Mouse (Mus musculus) spleen, adult 18-20 months (tissue): ENCODE measurements around the gene Nampt.

Experiments
- DNase-seq, 2 experiments: peaks; one replicate each; pipeline ENCODE4 v3.0.0; 2022; ENCODE audit warnings: mixed read lengths in 2 of 2

The Nampt gene

DNA sequence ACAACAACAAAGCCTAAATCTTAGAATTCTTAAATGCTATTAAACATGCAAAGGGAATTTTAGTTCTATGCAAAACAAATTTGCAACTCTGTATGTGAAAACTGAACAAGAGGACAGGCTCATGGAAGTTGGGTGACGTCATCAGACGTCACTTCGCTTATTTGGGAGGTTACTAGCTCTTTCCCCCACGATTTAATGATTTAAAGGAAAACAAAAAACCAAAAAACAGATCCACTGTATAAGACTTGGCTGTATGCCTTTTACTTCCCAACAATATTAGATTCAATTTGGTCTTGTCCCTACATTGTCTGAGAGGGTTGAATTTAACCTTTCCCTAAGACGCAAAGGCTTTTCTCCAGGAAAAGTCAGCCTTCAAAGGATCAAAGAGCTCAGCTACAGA lies at the start of gene Nampt:
Nampt (plus strand) TSS at position 130 of the 400 bp plus-strand sequence.
- no peak for DNase-seq

- no peak for DNase-seq
Measured at GRCm38 (mm10) chr12:32770766-32771165, 48.6 kb upstream of the Nampt start.

- DNase-seq, result no peak
Measured at GRCm38 (mm10) chr12:32774592-32774991, 44.8 kb upstream of the Nampt start.

DNA sequence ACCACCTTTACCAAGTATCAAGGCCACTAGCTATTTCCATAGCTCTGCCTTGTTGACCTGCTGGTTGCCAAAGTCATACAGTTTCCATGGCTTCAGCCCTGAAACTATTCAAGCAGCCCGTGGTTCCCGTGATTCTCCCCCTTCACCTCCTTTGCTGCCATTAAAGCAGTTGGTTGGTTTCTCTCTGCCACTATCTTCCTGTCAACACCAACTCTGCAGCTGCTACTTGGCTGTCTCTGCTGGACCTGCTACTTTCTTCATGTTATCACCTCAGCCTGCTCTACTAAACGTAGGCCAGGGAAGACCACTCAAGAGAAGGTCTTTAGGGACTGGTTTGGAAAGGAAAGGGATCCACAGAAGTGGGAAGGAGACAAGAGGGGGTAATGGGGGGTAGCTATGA lies 30.3 kb upstream of the Nampt start:
- no peak for DNase-seq

- no peak for DNase-seq
Measured at GRCm38 (mm10) chr12:32795765-32796471, 23.4 kb upstream of the Nampt start.

GRCm38 (mm10) chr12:32797438-32797837 lies 21.9 kb upstream of the Nampt start:
- DNase-seq, result no peak

DNA sequence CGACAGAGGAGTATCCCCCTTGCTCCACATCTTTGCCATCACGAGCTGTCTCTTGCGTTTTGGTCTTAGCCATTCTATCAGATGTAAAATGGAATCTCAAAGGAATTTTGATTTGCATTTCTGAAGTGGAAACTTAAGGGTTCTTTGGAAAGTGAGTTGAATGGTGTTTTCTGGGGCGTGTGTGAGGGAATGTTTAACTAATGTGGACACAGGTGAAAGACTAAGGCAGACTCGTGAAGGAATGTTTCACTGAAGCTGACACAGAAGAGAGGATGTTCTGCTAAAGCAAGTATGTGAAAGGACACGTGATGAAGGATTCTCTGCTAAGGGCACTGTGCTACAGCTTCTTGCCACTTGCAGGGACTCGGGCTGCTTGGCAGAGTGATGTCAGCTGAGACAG lies 18.3 kb upstream of the Nampt start:
- DNase-seq, result no peak

DNA sequence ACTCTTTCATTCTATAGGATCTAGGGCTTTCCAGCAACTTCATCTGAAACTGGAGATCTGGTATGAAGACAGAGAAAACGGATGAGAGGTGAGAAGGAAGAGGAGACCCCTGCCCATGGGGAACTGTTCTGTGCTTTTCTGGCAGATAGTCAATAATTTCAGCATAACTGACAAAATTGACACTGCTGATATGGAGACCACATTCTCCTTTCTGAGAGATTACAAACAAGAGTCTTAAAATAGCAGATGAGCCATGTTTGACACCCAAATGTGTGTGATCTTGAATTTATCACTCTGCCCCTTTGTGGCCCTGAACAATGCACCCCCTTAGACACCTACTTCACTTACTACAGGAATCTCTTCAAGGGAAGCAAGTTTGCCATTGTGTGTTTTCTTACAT lies 13.8 kb upstream of the Nampt start:
- DNase-seq, result no peak

- peak; percentile 98 for DNase-seq
Measured at GRCm38 (mm10) chr12:32819823-32820605, 669 bp downstream of the Nampt start.

DNA sequence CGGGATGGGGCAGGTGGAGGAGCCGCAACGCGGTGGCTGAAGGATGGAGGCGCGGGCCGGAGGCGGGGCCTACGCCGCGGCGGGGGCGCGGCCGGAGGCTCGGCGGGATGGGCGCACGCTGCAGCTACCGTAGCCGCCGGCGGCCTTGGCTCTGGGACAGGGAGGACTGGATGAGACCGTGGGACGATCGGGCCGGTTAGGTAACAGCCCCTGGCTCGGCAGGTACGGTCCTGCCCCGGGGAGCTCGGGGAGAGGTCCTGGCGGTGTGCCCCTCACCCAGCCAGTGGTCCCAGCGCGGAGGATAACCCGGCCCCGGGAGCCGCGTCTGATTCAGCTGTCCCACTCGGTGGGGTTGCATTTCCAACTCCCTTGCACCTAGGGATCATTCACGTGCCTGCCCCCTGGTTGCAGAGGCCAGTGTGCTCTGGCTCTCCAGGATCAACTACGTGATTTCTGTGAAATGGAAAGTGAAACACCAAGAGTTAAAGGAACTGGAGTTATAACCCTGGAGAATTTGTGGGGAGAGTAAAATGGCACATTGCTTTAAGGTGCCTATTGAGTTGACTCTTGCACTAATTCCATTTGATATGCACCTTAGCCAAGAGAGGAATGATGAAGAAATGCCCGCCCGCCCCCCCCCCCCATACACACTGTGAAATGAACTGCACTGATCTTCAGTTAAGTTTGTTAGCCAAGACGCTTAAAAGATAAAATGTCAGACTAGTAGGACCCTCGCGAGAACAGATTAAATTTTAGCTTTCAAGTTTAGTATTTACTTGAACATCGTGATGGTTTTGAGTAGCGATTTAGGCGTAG lies 1.6 kb downstream of the Nampt start:
- peak; percentile 63 to 72 for DNase-seq

DNA sequence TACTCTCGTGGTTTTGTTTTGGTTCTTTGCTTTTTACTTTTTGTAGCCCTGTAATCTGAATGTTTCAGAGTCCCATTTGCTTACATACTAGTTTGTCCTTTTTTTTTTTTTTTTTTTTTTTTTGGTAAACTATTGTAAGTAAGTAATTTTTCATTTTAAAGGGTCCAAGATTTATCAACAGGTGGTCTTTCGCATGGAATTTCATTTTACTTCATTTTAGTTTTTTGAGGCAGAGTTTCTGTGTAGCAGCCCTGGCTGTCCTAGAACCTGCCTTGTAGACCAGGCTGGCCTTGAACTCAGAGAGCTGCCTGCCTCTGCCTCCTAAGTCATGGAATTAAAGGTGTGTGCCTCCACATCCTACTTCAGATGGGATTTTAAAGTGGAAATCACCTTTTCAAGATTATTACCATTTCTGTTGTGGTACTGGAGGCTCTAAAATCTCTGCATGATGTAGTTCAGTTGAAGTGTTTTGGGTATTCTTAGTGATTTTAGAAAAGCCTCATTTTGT lies 2.2 kb downstream of the Nampt start:
- DNase-seq, result no peak

- no peak for DNase-seq
Measured at GRCm38 (mm10) chr12:32822066-32822465, 2.7 kb downstream of the Nampt start.

DNA sequence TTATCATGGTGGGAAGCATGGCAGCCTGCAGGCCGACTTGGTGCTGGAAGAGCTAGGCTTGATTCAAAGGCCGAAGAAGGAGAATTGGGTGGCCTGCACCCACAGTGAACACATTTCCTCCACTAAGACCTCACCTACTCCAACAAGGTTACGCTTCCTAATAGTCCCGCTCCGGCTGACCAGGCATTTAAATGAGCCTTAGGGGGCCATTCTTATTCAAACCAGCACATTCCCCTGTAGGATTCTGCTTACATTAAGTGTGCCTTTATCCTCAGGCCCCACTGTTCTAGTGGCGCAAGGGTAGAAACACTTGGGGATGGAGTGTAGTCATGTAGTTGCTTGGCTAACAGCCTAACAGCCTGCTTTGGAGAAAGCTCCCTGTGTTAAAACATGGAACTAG lies 5.2 kb downstream of the Nampt start:
- no peak for DNase-seq

- peak; percentile 47 to 78 for DNase-seq
Measured at GRCm38 (mm10) chr12:32826971-32827370, 7.6 kb downstream of the Nampt start.

- peak in 1 of 2 experiments; percentile 16 for DNase-seq
Measured at GRCm38 (mm10) chr12:32828137-32828760, 8.9 kb downstream of the Nampt start.

- DNase-seq, result no peak
Measured at GRCm38 (mm10) chr12:32829321-32830090, 10.2 kb downstream of the Nampt start.

- no peak for DNase-seq
Measured at GRCm38 (mm10) chr12:32832076-32832475, 12.7 kb downstream of the Nampt start.

GRCm38 (mm10) chr12:32834781-32835180 lies 15.4 kb downstream of the Nampt start:
- DNase-seq, result no peak

GRCm38 (mm10) chr12:32835235-32835634 lies 15.9 kb downstream of the Nampt start:
- DNase-seq, result no peak

GRCm38 (mm10) chr12:32838406-32838805 lies 19.1 kb downstream of the Nampt start:
- no peak for DNase-seq

GRCm38 (mm10) chr12:32838954-32839353 lies 19.6 kb downstream of the Nampt start:
- DNase-seq, result no peak

GRCm38 (mm10) chr12:32841442-32841900 lies 22.1 kb downstream of the Nampt start:
- no peak for DNase-seq
